8 mouse cellular contexts compared by ENCODE assay signal in genomic region chr4:142277481-142278196, GRCm38 (mm10). TPM values are rescaled to one million over a fixed set of nuclear protein-coding genes. Genes with fewer than 3 reads are reported as not detected.
DNase-seq lines count a peak whose midpoint lies in the region; ATAC-seq lines count a peak whose summit lies in the region.

No protein-coding gene starts in this region.

- WGBS in heart, embryonic 11.5 days (ENCODE audit: insufficient replicate concordance), result 28% methylated on average over 20 of the region's 20 CpGs
- WGBS in heart, embryonic 13.5 days, result 24% methylated on average over 20 of the region's 20 CpGs

- no peak overlapping the region for H3K9ac ChIP-seq in heart, embryonic 11.5 days (ENCODE audit: low read depth, low read length)
- no peak overlapping the region for H3K9ac ChIP-seq in heart, embryonic 13.5 days

- no peak overlapping the region for H3K4me3 ChIP-seq in heart, embryonic 11.5 days (ENCODE audit: low read depth, low read length)
- H3K4me3 ChIP-seq in heart, embryonic 13.5 days, result no peak overlapping the region; the same call in 1 of the 2 replicates

- H3K36me3 ChIP-seq in heart, embryonic 11.5 days (ENCODE audit: control insufficient read depth, insufficient read depth, low read length), result no peaks in the 10 kb centered on the region
- no peaks in the 10 kb centered on the region for H3K36me3 ChIP-seq in heart, embryonic 13.5 days

- DNase-seq in heart, postnatal 25 days (ENCODE audit: low spot score), result no peak
- DNase-seq in cerebellum, adult 11-12 months, result peak; percentile 73
- peak; percentile 64 to 73 for DNase-seq in kidney, postnatal 4 days
- DNase-seq in testis, postnatal 14 days (ENCODE audit: low spot score), result peak; percentile 72
- no peak for DNase-seq in frontal cortex, postnatal 10 days (ENCODE audit: low spot score in 2 of 2)
- no peak for DNase-seq in layer of hippocampus, postnatal 10 days (ENCODE audit: low spot score in 2 of 2)

- no peaks in the 10 kb centered on the region for H3K9me3 ChIP-seq in heart, embryonic 11.5 days (replicated peaks; ENCODE audit: control insufficient read depth, low read length)
- no peaks in the 10 kb centered on the region for H3K9me3 ChIP-seq in heart, embryonic 13.5 days

- 0 out of 2 replicates have a peak, but pooled peaks cover 4% of the 10 kb centered on the region for H3K4me1 ChIP-seq in heart, embryonic 11.5 days (ENCODE audit: control insufficient read depth, insufficient read depth, low read length)
- peaks cover 16% of the 10 kb centered on the region for H3K4me1 ChIP-seq in heart, embryonic 13.5 days

- no peak overlapping the region for H3K27ac ChIP-seq in heart, embryonic 11.5 days (ENCODE audit: low read depth, low read length)
- H3K27ac ChIP-seq in heart, embryonic 13.5 days (replicated peaks), result no peak overlapping the region

- no peak for ATAC-seq in heart, embryonic 11.5 days (replicated peaks; ENCODE audit: insufficient number of reproducible peaks, low FRiP score, low TSS enrichment)
- ATAC-seq in heart, embryonic 13.5 days (ENCODE audit: extremely low read depth, insufficient number of reproducible peaks, low FRiP score, low TSS enrichment), result no peak

- no peaks in the 10 kb centered on the region for H3K27me3 ChIP-seq in heart, embryonic 11.5 days (ENCODE audit: control insufficient read depth, insufficient read depth, low read length)
- peaks cover 16% of the 10 kb centered on the region for H3K27me3 ChIP-seq in heart, embryonic 13.5 days (replicated peaks)

- peak overlapping the region; percentile 18; the same call in 1 of the 2 replicates for H3K4me2 ChIP-seq in heart, embryonic 11.5 days
- peak overlapping the region; percentile 55 for H3K4me2 ChIP-seq in heart, embryonic 13.5 days

- intact Hi-C loops in heart, postnatal 25 days (cut with DNase I), result no loop called here

RNA-seq across cellular contexts. Expression of gene Kazn, which starts 38.4 kb away (rescaled TPM):
- 5.8 and 8.0 TPM in 2 replicates for polyA plus RNA-seq in heart, embryonic 11.5 days (2014; fragmentation: Nextera tagmentation; extraction: Ambion mirVana)
- 1 to 10 TPM; 3.4 to 4.3 TPM for total RNA-seq in heart, postnatal 25 days (2021)
- polyA plus RNA-seq in heart, embryonic 13.5 days (2015; fragmentation: Nextera tagmentation; extraction: Ambion mirVana), result 5.2 and 5.8 TPM in 2 replicates
- 10 to 100 TPM; 40.3 to 52.8 TPM for total RNA-seq in layer of hippocampus, postnatal 10 days (2021)

Comparison
In these comparisons a context has a peak if more than half of its experiments do, and no peak if none do; other contexts are left out.
1. DNase-seq: peak in cerebellum, adult 11-12 months (single experiment), kidney, postnatal 4 days (2 of 2) and testis, postnatal 14 days (single experiment); none in heart, postnatal 25 days (single experiment), frontal cortex, postnatal 10 days (0 of 2) and layer of hippocampus, postnatal 10 days (0 of 2).
2. RNA of gene Kazn, which starts 38.4 kb away (total RNA-seq): 40.3 to 52.8 TPM in layer of hippocampus, postnatal 10 days; 3.4 to 4.3 TPM in heart, postnatal 25 days; every median in the first group is over 4 times any median in the second.